Mouse (Mus musculus): ENCODE measurements around the gene Alcam.
A peak's percentile ranks its signal among the peaks of the same experiment; 100 is the strongest.

Alcam gene

DNA sequence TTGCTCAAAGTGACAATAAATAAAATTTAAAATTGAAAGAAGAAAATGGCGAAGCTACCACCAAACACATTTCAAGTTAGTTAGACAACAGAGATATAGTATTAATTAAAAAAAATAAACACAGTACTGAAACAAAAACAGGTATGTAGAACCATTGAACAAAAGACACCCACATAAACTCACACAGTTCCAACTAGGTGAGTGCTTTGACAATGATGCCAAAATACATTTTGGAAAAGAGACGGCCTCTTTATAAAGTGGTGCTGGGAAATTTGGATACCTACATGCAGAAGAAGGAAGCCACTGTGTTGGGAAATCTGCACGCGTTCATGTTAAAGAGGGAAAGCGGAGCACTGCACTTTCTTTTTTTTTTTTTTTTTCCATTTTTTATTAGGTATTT is 85.4 kb downstream of the Alcam start:
- DNase-seq (ENCODE audit: low read depth) = no peak

DNA sequence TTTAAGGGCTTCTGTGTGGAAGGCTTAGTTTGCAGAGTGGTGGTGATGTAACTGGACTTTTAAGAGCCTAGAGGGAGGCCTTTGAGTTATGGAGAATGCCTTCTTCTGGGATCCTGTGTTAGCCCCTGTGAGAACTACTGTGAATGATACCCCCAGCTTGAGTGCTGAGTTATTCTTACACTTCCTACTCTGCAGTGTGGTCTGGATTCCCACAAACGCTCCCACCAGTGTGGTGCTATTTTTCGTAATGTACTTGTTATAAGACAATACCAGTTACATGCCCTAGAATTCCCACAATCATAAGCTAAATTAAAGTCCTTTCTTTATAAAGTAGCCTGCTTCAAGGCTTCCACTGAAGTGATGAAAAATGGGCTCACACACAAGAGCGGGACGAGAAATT is 87.0 kb downstream of the Alcam start:
- DNase-seq (ENCODE audit: low read depth) = no peak

GRCm38 (mm10) chr16:52363944-52364511 is 89.8 kb downstream of the Alcam start:
- DNase-seq (ENCODE audit: low read depth) = no peak

GRCm38 (mm10) chr16:52343467-52344033 is 110.3 kb downstream of the Alcam start:
- DNase-seq (ENCODE audit: low read depth) = no peak

- DNase-seq (ENCODE audit: low read depth) = peak; percentile 3
These were observed 111.0 kb downstream of the Alcam start for GRCm38 (mm10) chr16:52342694-52343466.

GRCm38 (mm10) chr16:52334084-52334483 is 119.8 kb downstream of the Alcam start:
- DNase-seq (ENCODE audit: low read depth) = no peak

DNA sequence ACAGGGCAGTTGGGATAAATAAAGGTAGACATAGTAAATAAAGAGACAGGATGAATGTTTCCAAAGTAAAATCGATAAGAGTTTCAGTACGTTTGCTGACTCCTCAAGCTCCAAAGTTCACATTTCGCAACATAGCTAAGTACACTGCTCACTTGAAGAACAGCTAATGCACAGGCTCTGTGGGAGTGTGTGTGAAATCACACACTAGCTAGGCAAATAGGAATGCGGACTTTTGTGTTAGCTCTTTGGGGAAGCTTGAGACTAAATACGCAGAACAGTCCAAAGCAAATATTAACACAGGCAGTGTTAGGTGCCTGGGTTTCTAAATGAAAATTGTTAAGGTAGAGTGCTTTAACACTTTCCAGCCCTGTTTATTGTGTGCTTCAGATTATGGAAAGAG is 120.2 kb downstream of the Alcam start:
- DNase-seq (ENCODE audit: low read depth) = no peak

GRCm38 (mm10) chr16:52331341-52331830 is 122.5 kb downstream of the Alcam start:
- DNase-seq (ENCODE audit: low read depth) = no peak

DNA sequence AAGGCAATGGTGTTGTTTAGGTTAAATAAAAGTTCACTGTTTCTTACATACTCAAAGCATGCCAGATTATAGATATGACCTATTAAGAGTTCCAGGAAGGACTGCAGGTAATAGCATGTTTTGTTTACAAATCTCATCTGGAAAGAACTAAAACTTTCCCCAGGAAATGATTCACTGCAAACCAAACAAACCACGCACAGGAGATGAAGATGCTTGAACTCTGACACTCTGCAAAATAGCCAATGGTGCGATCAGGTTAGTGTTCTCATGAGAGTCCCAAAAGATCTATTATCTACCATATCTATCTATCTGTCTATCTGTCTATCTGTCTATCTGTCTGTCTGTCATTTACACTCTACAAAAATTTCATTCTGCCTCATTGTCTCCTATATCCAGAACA is 124.5 kb downstream of the Alcam start:
- no peak for DNase-seq (ENCODE audit: low read depth)

DNA sequence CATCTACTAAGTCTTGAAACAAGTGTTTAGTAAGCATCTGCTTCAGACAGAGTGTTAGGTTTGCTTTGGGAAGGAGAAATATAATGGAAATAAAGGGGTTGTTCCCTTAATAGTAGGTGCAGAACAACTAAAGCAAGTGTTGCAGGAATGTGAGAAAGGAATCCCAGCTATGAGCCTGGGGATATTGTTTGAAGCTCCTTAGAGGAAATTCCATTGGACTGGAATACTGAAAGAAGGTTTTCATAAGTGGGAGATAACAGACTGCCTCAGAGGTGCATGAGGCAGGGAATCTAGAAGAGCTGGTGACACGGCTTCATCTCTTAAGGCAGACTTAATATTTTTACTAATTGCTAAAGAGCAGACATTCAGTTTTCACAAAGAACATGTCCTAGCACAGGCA is 134.6 kb downstream of the Alcam start:
- DNase-seq (ENCODE audit: low read depth) = no peak

GRCm38 (mm10) chr16:52311073-52311472 is 142.8 kb downstream of the Alcam start:
- peak; percentile 36 for DNase-seq (ENCODE audit: low read depth)

- DNase-seq (ENCODE audit: low read depth) = no peak
These were observed 146.9 kb downstream of the Alcam start for GRCm38 (mm10) chr16:52307016-52307415.

DNA sequence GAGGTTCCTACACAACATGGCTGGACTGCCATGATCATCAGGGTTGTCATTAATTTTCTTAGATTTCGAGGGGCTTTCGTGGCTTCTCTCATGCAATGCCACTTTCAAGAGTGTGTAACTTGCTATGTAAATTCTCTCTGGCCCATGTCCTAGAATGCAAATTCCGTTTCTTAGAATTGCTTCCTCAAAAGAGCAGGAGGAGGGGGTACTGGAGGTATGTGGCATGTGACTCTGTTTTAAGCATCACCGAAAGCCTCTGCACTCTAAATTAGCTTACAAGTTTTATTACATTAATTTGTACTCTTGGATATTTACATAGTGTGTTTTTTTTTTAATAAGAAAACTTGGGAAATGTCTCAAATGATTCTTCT is 150.4 kb downstream of the Alcam start:
- no peak for DNase-seq (ENCODE audit: low read depth)

GRCm38 (mm10) chr16:52302790-52303531 is 150.9 kb downstream of the Alcam start:
- DNase-seq (ENCODE audit: low read depth) = no peak

GRCm38 (mm10) chr16:52301730-52302129 is 152.1 kb downstream of the Alcam start:
- no peak for DNase-seq (ENCODE audit: low read depth)

DNA sequence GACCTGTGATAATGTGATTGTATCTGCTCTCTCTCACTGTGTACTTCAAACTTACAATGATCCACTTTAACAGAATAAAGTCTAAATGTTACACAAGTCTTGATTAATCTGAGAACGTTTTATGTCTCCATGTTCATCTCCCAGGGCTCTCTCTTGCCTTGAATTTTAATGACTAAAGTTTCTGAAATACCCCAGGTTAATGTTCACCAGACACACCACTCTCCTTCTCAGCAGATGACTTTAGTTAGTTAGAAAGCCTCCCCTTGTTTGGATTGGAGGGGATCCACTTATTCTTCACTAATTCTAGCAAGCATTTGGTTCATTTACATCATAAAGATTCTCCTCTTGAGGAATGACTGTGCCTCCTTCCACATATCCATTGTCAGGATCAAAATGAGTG is 157.5 kb downstream of the Alcam start:
- DNase-seq (ENCODE audit: low read depth) = no peak

DNA sequence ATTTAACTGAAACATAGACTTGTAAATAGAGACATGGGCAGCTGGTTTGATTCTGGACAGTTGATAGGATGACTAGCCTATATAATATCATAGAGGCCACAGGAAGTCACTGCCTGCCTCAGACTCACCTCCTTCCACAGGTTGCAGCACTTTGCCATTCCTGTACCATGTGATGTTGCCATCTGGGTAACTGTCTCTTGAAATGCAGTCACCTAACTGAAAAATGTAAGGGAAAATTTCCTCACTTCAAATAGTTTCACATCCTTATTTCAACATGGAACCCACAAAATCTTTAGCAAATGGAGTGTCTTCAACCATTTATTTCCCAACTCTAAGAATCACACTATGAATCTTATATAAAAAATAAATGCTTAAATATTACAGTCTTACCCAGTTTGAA is 158.3 kb downstream of the Alcam start:
- no peak for DNase-seq (ENCODE audit: low read depth)

DNA sequence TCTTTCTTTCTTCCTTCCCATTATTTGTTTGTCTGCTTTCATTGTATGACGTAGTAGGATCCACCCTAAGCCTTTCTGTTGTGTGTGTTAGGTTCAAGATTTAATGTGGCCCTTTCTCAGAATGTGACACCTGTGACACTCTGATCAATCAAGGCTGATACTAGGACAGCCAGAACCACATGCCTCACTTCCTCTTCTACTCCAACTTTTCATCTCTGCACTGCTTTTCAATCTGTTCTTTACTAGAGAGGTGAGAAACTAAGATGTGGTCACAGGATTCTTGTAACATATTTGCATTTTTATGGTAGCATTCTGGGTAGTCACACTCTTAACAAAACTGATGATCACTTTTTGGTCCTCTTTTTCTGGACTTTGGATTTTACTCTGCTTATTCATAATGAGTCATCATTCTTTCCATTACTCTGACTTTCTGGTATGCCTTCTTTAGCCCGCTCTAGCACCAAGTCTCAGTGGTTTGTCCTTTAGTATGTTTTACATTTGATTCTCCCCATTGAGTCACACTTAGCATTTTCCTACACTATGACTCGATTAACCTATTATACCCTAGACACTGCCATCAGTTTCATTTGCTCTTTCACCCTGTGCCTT is 161.3 kb downstream of the Alcam start:
- DNase-seq (ENCODE audit: low read depth) = peak; percentile 8

DNA sequence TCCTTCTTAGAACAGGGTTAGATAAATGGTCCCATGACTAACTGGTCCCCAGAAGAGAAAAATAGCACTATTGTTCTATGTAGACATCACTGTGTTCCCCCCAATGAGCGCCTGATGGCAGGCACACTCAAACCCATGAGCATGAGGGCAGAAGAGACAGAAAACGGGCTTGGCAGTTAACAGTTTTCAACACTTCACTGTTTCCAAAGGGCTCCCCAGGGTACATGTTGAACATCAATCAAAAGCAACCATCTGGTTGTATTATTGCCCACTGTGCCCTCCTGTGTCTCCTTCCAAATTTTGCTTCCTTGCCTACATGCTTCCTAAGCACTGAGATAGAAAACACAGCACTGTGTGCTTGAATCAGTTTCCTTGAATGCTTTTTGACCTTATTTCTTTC is 173.7 kb downstream of the Alcam start:
- no peak for DNase-seq (ENCODE audit: low read depth)

DNA sequence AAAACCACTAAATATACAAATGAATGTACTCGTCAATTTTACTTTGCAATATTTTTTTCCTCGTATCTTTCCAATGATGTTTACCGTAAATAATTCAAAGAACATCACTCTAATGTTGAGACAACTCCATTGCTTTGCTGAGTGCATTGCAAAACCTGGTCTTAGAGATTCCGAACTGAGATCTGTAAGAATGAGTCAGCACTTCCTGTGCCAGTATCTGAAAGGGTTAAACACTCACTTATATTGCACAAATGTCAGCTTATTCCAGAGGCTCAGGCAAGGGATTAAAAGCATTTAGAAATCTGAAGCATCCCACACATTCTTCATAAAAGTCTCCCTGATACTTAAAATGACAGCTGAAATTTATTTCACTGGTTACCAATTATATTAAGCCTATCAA is 188.8 kb downstream of the Alcam start:
- DNase-seq (ENCODE audit: low read depth) = no peak

DNA sequence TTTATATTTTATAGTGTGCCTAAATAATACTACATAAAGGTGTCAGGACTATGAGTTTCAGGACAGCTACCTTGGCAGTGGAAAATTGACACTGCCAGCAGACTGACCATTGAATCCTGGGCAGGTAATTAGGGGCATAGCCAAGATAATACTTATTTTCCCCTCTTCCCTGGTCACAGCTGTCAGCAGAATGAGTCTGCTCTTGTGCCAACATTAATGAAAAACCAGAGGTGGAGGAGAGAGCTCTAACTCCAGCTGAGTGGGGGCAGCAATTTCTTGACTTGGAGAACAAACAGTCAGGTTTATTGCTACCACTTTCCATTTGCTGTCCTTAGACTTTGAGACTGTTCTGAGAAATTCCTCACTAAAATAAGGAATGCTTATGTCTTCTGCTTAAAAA is 190.1 kb downstream of the Alcam start:
- DNase-seq (ENCODE audit: low read depth) = no peak

- DNase-seq (ENCODE audit: low read depth) = no peak
These were observed 191.3 kb downstream of the Alcam start for GRCm38 (mm10) chr16:52262582-52262981.

All from fibroblast of lung, adult 2 months (primary cell).